Mouse (Mus musculus): ENCODE measurements around the gene Gm49366. TPM values are rescaled to one million over a fixed set of nuclear protein-coding genes. Genes with fewer than 3 reads are reported as not detected.
"Not testable (repeated sequence)": the region's sequence is repeated elsewhere in the genome, so short reads cannot be mapped to it uniquely, and the experiment has no call there.

Gene Gm49366
- total and polyA plus RNA-seq, 3 experiments, result not detected

DNA sequence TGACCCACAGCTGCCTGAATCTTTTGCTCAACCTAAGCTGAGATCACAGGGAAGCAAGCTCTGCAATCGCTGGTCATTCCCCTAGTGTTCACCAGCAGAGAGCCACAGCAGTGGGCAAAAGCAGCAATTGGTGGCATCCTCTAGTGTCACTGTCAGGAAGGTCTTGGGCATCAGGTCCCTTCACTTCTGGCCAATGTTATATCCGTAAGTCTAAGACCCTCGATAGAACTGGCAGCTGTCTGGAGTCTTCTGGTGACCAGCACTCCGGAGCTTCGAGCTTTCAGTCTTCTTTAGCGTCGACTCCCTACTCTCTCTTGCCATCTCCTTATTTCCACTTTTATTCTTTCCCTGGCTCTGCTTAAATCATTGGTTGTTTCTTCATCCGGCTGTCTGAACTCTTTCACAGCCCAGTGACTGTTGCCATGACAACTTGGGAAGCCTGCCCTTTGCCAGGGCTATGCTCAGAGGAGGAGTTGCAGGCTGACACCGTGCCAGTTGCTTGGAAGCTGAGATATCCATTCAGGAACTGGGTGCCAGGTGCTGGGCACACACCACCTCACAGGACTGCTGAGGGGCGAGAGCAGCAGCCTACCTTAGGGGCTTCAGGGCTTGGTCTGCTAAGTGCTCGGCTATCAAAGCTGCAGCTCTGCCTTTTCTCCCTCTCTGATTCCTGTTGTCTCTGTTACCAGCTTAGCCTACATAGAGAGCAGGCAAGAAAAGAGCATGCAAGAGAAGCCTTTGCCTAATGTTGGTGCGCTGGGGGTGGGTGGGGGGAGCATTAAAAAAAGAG is 27.3 kb upstream of the Gm49366 start:
- no peaks in the 10 kb centered on the region for H3K36me3 ChIP-seq (ENCODE audit: control insufficient read depth, insufficient read depth, low read length)
- intact Hi-C loops (cut with DNase I), result no loop called here
- H3K4me1 ChIP-seq (ENCODE audit: control insufficient read depth, insufficient read depth, low read length), result peaks cover 2% of the 10 kb centered on the region
- no peak overlapping the region for H3K27ac ChIP-seq
- WGBS, result 45% methylated on average over 12 of the region's 12 CpGs
- H3K27me3 ChIP-seq (ENCODE audit: control insufficient read depth, insufficient read depth, low read length), result no peaks in the 10 kb centered on the region
- H3K79me2 ChIP-seq (replicated peaks; ENCODE audit: control insufficient read depth, insufficient read depth, low read length), result no peaks in the 10 kb centered on the region
- H3K4me3 ChIP-seq, result no peak overlapping the region
- DNase-seq, result peak; percentile 55 to 72
- no peak overlapping the region for H3K9ac ChIP-seq (ENCODE audit: low read depth, low read length)
- TF ChIP-seq EP300 (IDR thresholded peaks at IDR 0.05; ENCODE audit: insufficient read depth, low read depth, low read length) (no peak), CTCF (IDR thresholded peaks at IDR 0.05) (no peak), POLR2A (IDR thresholded peaks at IDR 0.05; ENCODE audit: insufficient read depth, low read depth, low read length) (no peak)

- no peaks in the 10 kb centered on the region for H3K79me2 ChIP-seq (replicated peaks; ENCODE audit: control insufficient read depth, insufficient read depth, low read length)
- no peak for TF ChIP-seq POLR2A (IDR thresholded peaks at IDR 0.05; ENCODE audit: insufficient read depth, low read depth, low read length)
- 0 out of 2 replicates have a peak, but pooled peaks have one; percentile 15 for TF ChIP-seq CTCF (IDR thresholded peaks at IDR 0.05)
- H3K9ac ChIP-seq (ENCODE audit: low read depth, low read length), result no peak overlapping the region
- intact Hi-C loops (cut with DNase I), result no loop called here
- H3K36me3 ChIP-seq (ENCODE audit: control insufficient read depth, insufficient read depth, low read length), result no peaks in the 10 kb centered on the region
- DNase-seq, result no peak
- H3K27me3 ChIP-seq (ENCODE audit: control insufficient read depth, insufficient read depth, low read length), result no peaks in the 10 kb centered on the region
- no peak overlapping the region for H3K4me3 ChIP-seq
- no peak overlapping the region for H3K27ac ChIP-seq
- 72% methylated on average over 6 of the region's 6 CpGs for WGBS
- peaks cover 2% of the 10 kb centered on the region for H3K4me1 ChIP-seq (ENCODE audit: control insufficient read depth, insufficient read depth, low read length)
These were observed 25.6 kb upstream of the Gm49366 start for GRCm38 (mm10) chr12:84013130-84013529.

GRCm38 (mm10) chr12:84013701-84014100 is 25.0 kb upstream of the Gm49366 start:
- no peak for DNase-seq
- Histone ChIP-seq H3K36me3 (ENCODE audit: control insufficient read depth, insufficient read depth, low read length) (no peaks in the 10 kb centered on the region), H3K9ac (ENCODE audit: low read depth, low read length) (no peak overlapping the region), H3K79me2 (replicated peaks; ENCODE audit: control insufficient read depth, insufficient read depth, low read length) (no peaks in the 10 kb centered on the region), H3K27me3 (ENCODE audit: control insufficient read depth, insufficient read depth, low read length) (no peaks in the 10 kb centered on the region), H3K4me3 (no peak overlapping the region), H3K4me1 (ENCODE audit: control insufficient read depth, insufficient read depth, low read length) (peaks cover 2% of the 10 kb centered on the region), H3K27ac (no peak overlapping the region)
- 92% methylated on average over 7 of the region's 7 CpGs for WGBS
- no peak for TF ChIP-seq POLR2A (IDR thresholded peaks at IDR 0.05; ENCODE audit: insufficient read depth, low read depth, low read length)
- no peak for TF ChIP-seq CTCF (IDR thresholded peaks at IDR 0.05)
- TF ChIP-seq EP300 (IDR thresholded peaks at IDR 0.05; ENCODE audit: insufficient read depth, low read depth, low read length), result no peak
- intact Hi-C loops (cut with DNase I), result no loop called here

- H3K79me2 ChIP-seq (replicated peaks; ENCODE audit: control insufficient read depth, insufficient read depth, low read length); intact Hi-C loops (cut with DNase I); H3K36me3 ChIP-seq (ENCODE audit: control insufficient read depth, insufficient read depth, low read length); H3K4me1 ChIP-seq (ENCODE audit: control insufficient read depth, insufficient read depth, low read length); H3K27ac ChIP-seq; H3K4me3 ChIP-seq; H3K9ac ChIP-seq (ENCODE audit: low read depth, low read length); H3K27me3 ChIP-seq (ENCODE audit: control insufficient read depth, insufficient read depth, low read length): not testable (repeated sequence)
- peak; percentile 53 to 82 for DNase-seq
- 5% methylated on average over 7 of the region's 7 CpGs for WGBS
- peak; percentile 77; the same call in 1 of the 2 replicates for TF ChIP-seq EP300 (IDR thresholded peaks at IDR 0.05; ENCODE audit: insufficient read depth, low read depth, low read length)
These were observed 18.2 kb upstream of the Gm49366 start for GRCm38 (mm10) chr12:84020528-84020927.

- H3K27ac ChIP-seq; H3K79me2 ChIP-seq (replicated peaks; ENCODE audit: control insufficient read depth, insufficient read depth, low read length); H3K4me1 ChIP-seq (ENCODE audit: control insufficient read depth, insufficient read depth, low read length); H3K27me3 ChIP-seq (ENCODE audit: control insufficient read depth, insufficient read depth, low read length); intact Hi-C loops (cut with DNase I); H3K36me3 ChIP-seq (ENCODE audit: control insufficient read depth, insufficient read depth, low read length); H3K9ac ChIP-seq (ENCODE audit: low read depth, low read length); DNase-seq; H3K4me3 ChIP-seq: not testable (repeated sequence)
- WGBS, result 97% methylated on average over 4 of the region's 4 CpGs
These were observed 16.5 kb upstream of the Gm49366 start for GRCm38 (mm10) chr12:84022266-84022665.

- no peak overlapping the region for H3K9ac ChIP-seq (ENCODE audit: low read depth, low read length)
- intact Hi-C loops (cut with DNase I), result no loop called here
- H3K4me1 ChIP-seq (ENCODE audit: control insufficient read depth, insufficient read depth, low read length), result no peaks in the 10 kb centered on the region
- H3K36me3 ChIP-seq (ENCODE audit: control insufficient read depth, insufficient read depth, low read length), result no peaks in the 10 kb centered on the region
- no peak for TF ChIP-seq EP300 (IDR thresholded peaks at IDR 0.05; ENCODE audit: insufficient read depth, low read depth, low read length)
- TF ChIP-seq POLR2A (IDR thresholded peaks at IDR 0.05; ENCODE audit: insufficient read depth, low read depth, low read length), result no peak
- TF ChIP-seq CTCF (IDR thresholded peaks at IDR 0.05), result no peak
- no peak overlapping the region for H3K4me3 ChIP-seq
- 82% methylated on average over 9 of the region's 9 CpGs for WGBS
- no peaks in the 10 kb centered on the region for H3K79me2 ChIP-seq (replicated peaks; ENCODE audit: control insufficient read depth, insufficient read depth, low read length)
- no peaks in the 10 kb centered on the region for H3K27me3 ChIP-seq (ENCODE audit: control insufficient read depth, insufficient read depth, low read length)
- H3K27ac ChIP-seq, result no peak overlapping the region
- DNase-seq, result no peak
These were observed 15.5 kb upstream of the Gm49366 start for GRCm38 (mm10) chr12:84023052-84023745.
